Mouse (Mus musculus): Measurements from ENCODE around the gene Gm10721. TPM values are rescaled to one million over a fixed set of nuclear protein-coding genes. Genes with fewer than 3 reads are reported as not detected.
"Not testable (repeated sequence)": the region's sequence is repeated elsewhere in the genome, so short reads cannot be mapped to it uniquely, and the experiment has no call there.

The Gm10721 gene
- total RNA-seq (2021): under 1 TPM; 0.73 to 0.86 TPM
- long read RNA-seq, experiment 1: 0 reads
- long read RNA-seq, experiment 2: 0 reads

DNA sequence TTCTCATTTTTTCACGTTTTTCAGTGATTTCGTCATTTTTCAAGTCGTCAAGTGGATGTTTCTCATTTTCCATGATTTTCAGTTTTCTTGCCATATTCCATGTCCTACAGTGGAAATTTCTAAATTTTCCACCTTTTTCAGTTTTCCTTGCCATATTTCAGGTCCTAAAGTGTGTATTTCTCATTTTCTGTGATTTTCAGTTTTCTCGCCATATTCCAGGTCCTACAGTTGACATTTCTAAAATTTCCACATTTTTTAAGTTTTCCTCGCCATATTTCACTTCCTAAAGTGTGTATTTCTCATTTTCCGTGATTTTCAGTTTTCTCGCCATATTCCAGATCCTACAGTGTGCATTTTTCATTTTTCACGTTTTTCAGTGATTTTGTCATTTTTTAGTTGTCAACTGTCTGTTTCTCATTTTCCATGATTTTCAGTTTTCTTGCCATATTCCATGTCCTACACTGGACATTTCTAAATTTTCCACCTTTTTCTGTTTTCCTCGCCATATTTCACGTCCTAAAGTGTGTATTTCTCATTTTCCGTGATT lies at the start of gene Gm10721:
Gene Gm10721, plus strand, starts transcription at position 408 of the 547 bp plus-strand sequence.
- DNase-seq (ENCODE audit: low spot score in 2 of 2): not testable (repeated sequence)

DNA sequence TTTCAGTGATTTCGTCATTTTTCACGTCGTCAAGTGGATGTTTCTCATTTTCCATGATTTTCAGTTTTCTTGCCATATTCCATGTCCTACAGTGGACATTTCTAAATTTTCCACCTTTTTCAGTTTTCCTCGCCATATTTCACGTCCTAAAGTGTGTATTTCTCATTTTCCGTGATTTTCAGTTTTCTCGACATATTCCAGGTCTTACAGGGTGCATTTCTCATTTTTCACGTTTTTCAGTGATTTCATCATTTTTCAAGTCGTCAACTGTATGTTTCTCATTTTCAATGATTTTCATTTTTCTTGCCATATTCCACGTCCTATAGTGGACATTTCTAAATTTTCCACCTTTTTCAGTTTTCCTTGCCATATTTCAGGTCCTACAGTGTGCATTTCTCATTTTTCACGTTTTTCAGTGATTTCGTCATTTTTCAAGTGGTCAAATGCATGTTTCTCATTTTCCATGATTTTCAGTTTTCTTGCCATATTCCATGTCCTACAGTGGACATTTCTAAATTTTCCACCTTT lies 12.4 kb upstream of the Gm10721 start, which contains the start of gene Gm10722:
Gene Gm10722, plus strand, starts transcription at position 478 of the 528 bp plus-strand sequence.
- peak in 1 of 2 experiments; percentile 47 for DNase-seq (ENCODE audit: low spot score in 2 of 2)

DNA sequence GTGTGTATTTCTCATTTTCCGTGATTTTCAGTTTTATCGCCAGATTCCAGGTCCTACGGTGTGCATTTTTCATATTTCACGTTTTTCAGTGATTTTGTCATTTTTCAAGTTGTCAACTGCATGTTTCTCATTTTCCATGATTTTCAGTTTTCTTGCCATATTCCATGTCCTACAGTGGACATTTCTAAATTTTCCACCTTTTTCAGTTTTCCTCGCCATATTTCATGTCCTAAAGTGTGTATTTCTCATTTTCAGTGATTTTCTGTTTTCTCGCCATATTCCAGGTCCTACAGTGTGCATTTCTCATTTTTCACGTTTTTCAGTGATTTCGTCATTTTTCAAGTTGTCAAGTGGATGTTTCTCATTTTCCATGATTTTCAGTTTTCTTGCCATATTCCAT lies 11.9 kb upstream of the Gm10721 start:
- peak in 1 of 2 experiments; percentile 7 for DNase-seq (ENCODE audit: low spot score in 2 of 2)

DNA sequence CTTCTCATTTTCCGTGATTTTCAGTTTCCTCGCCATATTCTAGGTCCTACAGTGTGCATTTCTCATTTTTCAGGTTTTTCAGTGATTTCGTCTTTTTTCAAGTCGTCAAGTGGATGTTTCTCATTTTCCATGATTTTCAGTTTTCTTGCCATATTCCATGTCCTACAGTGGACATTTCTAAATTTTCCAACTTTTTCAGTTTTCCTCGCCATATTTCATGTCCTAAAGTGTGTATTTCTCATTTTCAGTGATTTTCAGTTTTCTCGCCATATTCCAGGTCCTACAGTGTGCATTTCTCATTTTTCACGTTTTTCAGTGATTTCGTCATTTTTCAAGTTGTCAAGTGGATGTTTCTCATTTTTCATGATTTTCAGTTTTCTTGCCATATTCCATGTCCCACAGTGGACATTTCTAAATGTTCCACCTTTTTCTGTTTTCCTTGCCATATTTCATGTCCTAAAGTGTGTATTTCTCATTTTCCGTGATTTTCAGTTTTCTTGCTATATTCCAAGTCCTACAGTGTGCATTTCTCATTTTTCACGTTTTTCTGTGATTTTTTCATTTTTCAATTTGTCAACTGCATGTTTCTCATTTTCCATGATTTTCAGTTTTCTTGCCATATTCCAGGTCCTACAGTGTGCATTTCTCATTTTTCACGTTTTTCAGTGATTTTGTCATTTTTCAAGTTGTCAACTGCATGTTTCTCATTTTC lies 10.8 kb upstream of the Gm10721 start:
- peak; percentile 100 for DNase-seq (ENCODE audit: low spot score in 2 of 2)

DNA sequence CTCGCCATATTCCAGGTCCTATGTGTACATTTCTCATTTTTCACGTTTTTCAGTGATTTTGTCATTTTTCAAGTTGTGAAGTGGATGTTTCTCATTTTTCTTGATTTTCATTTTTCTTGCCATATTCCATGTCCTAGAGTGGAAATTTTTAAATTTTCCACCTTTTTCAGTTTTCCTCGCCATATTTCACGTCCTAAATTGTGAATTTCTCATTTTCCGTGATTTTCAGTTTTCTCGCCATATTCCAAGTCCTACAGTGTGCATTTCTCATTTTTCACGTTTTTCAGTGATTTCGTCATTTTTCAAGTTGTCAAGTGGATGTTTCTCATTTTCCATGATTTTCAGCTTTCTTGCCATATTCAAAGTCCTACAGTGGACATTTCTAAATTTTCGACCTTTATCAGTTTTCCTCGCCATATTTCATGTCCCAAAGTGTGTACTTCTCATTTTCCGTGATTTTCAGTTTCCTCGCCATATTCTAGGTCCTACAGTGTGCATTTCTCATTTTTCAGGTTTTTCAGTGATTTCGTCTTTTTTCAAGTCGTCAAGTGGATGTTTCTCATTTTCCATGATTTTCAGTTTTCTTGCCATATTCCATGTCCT lies 10.0 kb upstream of the Gm10721 start, which contains the start of gene Gm11168:
Gene Gm11168, plus strand, starts transcription at position 553 of the 603 bp plus-strand sequence.
- peak; percentile 15 to 60 for DNase-seq (ENCODE audit: low spot score in 2 of 2)

DNA sequence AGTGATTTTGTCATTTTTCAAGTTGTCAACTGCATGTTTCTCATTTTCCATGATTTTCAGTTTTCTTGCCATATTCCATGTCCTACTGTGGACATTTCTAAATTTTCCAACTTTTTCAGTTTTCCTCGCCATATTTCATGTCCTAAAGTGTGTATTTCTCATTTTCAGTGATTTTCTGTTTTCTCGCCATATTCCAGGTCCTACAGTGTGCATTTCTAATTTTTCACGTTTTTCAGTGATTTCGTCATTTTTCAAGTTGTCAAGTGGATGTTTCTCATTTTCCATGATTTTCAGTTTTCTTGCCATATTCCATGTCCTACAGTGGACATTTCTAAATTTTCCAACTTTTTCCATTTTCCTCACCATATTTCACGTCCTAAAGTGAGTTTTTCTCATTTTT lies 6.8 kb upstream of the Gm10721 start:
- DNase-seq (ENCODE audit: low spot score in 2 of 2): not testable (repeated sequence)

DNA sequence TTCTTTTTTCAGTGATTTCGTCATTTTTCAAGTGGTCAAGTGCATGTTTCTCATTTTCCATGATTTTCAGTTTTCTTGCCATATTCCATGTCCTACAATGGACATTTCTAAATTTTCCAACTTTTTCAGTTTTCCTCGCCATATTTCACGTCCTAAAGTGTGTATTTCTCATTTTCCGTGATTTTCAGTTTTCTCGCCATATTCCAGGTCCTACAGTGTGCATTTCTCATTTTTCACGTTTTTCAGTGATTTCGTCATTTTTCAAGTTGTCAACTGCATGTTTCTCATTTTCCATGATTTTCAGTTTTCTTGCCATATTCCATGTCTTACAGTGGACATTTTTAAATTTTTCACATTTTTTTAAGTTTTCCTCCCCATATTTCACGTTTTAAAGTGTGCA lies 6.3 kb upstream of the Gm10721 start:
- not testable (repeated sequence) for DNase-seq (ENCODE audit: low spot score in 2 of 2)

DNA sequence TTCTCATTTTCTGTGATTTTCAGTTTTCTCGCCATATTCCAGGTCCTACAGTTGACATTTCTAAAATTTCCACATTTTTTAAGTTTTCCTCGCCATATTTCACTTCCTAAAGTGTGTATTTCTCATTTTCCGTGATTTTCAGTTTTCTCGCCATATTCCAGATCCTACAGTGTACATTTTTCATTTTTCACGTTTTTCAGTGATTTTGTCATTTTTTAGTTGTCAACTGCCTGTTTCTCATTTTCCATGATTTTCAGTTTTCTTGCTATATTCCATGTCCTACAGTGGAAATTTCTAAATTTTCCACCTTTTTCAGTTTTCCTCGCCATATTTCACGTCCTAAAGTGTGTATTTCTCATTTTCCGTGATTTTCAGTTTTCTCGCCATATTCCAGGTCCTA lies 5.7 kb upstream of the Gm10721 start:
- peak in 1 of 2 experiments; percentile 38 for DNase-seq (ENCODE audit: low spot score in 2 of 2)

DNA sequence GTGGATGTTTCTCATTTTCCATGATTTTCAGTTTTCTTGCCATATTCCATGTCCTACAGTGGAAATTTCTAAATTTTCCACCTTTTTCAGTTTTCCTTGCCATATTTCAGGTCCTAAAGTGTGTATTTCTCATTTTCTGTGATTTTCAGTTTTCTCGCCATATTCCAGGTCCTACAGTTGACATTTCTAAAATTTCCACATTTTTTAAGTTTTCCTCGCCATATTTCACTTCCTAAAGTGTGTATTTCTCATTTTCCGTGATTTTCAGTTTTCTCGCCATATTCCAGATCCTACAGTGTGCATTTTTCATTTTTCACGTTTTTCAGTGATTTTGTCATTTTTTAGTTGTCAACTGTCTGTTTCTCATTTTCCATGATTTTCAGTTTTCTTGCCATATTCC lies 3.6 kb upstream of the Gm10721 start:
- not testable (repeated sequence) for DNase-seq (ENCODE audit: low spot score in 2 of 2)

DNA sequence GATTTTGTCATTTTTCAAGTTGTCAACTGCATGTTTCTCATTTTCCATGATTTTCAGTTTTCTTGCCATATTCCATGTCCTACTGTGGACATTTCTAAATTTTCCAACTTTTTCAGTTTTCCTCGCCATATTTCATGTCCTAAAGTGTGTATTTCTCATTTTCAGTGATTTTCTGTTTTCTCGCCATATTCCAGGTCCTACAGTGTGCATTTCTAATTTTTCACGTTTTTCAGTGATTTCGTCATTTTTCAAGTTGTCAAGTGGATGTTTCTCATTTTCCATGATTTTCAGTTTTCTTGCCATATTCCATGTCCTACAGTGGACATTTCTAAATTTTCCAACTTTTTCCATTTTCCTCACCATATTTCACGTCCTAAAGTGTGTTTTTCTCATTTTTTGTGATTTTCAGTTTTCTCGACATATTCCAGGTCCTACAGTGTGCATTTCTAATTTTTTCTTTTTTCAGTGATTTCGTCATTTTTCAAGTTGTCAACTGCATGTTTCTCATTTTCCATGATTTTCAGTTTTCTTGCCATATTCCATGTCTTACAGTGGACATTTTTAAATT lies 802 bp upstream of the Gm10721 start:
- not testable (repeated sequence) for DNase-seq (ENCODE audit: low spot score in 2 of 2)

DNA sequence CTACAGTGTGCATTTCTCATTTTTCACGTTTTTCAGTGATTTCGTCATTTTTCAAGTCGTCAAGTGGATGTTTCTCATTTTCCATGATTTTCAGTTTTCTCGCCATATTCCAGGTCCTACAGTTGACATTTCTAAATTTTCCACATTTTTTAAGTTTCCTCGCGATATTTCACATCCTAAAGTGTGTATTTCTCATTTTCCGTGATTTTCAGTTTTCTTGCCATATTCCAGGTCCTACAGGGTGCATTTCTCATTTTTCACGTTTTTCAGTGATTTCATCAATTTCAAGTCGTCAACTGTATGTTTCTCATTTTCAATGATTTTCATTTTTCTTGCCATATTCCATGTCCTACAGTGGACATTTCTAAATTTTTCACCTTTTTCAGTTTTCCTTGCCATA lies 2.4 kb downstream of the Gm10721 start, which contains the start of gene Gm10720:
Gene Gm10720, plus strand, starts transcription at position 301 of the 400 bp plus-strand sequence.
- not testable (repeated sequence) for DNase-seq (ENCODE audit: low spot score in 2 of 2)

DNA sequence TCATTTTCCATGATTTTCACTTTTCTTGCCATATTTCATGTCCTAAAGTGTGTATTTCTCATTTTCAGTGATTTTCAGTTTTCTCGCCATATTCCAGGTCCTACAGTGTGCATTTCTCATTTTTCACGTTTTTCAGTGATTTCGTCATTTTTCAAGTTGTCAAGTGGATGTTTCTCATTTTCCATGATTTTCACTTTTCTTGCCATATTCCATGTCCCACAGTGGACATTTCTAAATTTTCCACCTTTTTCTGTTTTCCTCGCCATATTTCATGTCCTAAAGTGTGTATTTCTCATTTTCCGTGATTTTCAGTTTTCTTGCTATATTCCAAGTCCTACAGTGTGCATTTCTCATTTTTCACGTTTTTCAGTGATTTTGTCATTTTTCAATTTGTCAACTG lies 3.0 kb downstream of the Gm10721 start:
- peak; percentile 10 to 55 for DNase-seq (ENCODE audit: low spot score in 2 of 2)

DNA sequence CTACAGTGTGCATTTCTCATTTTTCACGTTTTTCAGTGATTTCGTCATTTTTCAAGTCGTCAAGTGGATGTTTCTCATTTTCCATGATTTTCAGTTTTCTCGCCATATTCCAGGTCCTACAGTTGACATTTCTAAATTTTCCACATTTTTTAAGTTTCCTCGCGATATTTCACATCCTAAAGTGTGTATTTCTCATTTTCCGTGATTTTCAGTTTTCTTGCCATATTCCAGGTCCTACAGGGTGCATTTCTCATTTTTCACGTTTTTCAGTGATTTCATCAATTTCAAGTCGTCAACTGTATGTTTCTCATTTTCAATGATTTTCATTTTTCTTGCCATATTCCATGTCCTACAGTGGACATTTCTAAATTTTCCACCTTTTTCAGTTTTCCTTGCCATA lies 4.2 kb downstream of the Gm10721 start, which contains the start of gene Gm10719:
Gene Gm10719, plus strand, starts transcription at position 301 of the 400 bp plus-strand sequence.
- DNase-seq (ENCODE audit: low spot score in 2 of 2): not testable (repeated sequence)

DNA sequence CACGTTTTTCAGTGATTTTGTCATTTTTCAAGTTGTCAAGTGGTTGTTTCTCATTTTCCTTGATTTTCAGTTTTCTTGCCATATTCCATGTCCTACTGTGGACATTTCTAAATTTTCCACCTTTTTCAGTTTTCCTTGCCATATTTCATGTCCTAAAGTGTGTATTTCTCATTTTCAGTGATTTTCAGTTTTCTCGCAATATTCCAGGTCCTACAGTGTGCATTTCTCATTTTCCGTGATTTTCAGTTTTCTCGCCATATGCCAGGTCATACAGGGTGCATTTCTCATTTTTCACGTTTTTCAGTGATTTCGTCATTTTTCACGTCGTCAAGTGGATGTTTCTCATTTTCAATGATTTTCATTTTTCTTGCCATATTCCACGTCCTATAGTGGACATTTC lies 6.0 kb downstream of the Gm10721 start:
- DNase-seq (ENCODE audit: low spot score in 2 of 2): peak; percentile 100

DNA sequence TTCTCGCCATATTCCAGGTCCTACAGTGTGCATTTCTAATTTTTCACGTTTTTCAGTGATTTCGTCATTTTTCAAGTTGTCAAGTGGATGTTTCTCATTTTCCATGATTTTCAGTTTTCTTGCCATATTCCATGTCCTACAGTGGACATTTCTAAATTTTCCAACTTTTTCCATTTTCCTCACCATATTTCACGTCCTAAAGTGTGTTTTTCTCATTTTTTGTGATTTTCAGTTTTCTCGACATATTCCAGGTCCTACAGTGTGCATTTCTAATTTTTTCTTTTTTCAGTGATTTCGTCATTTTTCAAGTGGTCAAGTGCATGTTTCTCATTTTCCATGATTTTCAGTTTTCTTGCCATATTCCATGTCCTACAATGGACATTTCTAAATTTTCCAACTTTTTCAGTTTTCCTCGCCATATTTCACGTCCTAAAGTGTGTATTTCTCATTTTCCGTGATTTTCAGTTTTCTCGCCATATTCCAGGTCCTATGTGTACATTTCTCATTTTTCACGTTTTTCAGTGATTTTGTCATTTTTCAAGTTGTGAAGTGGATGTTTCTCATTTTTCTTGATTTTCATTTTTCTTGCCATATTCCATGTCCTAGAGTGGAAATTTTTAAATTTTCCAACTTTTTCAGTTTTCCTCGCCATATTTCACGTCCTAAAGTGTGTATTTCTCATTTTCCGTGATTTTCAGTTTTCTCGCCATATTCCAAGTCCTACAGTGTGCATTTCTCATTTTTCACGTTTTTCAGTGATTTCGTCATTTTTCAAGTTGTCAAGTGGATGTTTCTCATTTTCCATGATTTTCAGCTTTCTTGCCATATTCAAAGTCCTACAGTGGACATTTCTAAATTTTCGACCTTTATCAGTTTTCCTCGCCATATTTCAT lies 7.1 kb downstream of the Gm10721 start:
- peak; percentile 82 to 100 for DNase-seq (ENCODE audit: low spot score in 2 of 2)

DNA sequence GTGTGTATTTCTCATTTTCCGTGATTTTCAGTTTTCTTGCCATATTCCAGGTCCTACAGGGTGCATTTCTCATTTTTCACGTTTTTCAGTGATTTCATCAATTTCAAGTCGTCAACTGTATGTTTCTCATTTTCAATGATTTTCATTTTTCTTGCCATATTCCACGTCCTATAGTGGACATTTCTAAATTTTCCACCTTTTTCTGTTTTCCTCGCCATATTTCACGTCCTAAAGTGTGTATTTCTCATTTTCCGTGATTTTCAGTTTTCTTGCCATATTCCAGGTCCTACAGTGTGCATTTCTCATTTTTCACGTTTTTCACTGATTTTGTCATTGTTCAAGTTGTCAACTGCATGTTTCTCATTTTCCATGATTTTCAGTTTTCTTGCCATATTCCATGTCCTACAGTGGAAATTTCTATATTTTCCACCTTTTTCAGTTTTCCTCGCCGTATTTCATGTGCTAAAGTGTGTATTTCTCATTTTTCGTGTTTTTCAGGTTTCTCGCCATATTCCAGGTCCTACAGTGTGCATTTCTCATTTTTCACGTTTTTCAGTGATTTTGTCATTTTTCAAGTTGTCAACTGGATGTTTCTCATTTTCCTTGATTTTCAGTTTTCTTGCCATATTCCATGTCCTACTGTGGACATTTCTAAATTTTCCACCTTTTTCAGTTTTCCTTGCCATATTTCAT lies 9.5 kb downstream of the Gm10721 start:
- DNase-seq (ENCODE audit: low spot score in 2 of 2): not testable (repeated sequence)

DNA sequence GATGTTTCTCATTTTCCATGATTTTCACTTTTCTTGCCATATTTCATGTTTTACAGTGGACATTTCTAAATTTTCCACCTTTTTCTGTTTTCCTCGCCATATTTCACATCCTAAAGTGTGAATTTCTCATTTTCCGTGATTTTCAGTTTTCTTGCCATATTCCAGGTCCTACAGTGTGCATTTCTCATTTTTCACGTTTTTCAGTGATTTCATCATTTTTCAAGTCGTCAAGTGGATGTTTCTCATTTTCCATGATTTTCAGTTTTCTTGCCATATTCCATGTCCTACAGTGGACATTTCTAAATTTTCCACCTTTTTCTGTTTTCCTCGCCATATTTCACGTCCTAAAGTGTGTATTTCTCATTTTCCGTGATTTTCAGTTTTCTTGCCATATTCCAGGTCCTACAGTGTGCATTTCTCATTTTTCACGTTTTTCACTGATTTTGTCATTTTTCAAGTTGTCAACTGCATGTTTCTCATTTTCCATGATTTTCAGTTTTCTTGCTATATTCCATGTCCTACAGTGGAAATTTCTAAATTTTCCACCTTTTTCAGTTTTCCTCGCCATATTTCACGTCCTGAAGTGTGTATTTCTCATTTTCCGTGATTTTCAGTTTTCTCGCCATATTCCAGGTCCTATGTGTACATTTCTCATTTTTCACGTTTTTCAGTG lies 10.5 kb downstream of the Gm10721 start, which contains the start of gene Gm10718:
Gene Gm10718, plus strand, starts transcription at position 236 of the 673 bp plus-strand sequence.
- DNase-seq (ENCODE audit: low spot score in 2 of 2): peak; percentile 23 to 55

DNA sequence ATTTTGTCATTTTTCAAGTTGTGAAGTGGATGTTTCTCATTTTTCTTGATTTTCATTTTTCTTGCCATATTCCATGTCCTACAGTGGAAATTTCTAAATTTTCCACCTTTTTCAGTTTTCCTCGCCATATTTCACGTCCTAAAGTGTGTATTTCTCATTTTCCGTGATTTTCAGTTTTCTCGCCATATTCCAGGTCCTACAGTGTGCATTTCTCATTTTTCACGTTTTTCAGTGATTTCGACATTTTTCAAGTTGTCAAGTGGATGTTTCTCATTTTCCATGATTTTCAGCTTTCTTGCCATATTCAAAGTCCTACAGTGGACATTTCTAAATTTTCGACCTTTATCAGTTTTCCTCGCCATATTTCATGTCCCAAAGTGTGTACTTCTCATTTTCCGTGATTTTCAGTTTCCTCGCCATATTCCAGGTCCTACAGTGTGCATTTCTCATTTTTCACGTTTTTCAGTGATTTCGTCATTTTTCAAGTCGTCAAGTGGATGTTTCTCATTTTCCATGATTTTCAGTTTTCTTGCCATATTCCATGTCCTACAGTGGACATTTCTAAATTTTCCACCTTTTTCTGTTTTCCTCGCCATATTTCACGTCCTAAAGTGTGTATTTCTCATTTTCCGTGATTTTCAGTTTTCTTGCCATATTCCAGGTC lies 11.2 kb downstream of the Gm10721 start:
- DNase-seq (ENCODE audit: low spot score in 2 of 2): not testable (repeated sequence)

Data from gastrocnemius, postnatal 4 days (tissue).